Mouse (Mus musculus) heart, embryonic 14.5 days (tissue): ENCODE data around the gene Ajm1. TPM values are rescaled to one million over a fixed set of nuclear protein-coding genes. Genes with fewer than 3 reads are reported as not detected.
"Not testable (repeated sequence)": the region's sequence is repeated elsewhere in the genome, so short reads cannot be mapped to it uniquely, and the experiment has no call there.

Source experiments
- ATAC-seq: fragments of 200-750 bp; cut with Nextera tagmentation; 2 replicates; pipeline ENCODE4 v1.8.0; 2017; ENCODE audit warnings: low read depth, moderate TSS enrichment; ENCODE audit not compliant: insufficient number of reproducible peaks, insufficient read depth, low FRiP score
- H3K27ac ChIP-seq, 2 experiments: fragments of 200-500 bp in 1 of 2; fragments of 300-500 bp in 1 of 2; sonication (generic) in 1 of 2; replicated peaks in 1 of 2; 2 replicates each; pipeline ENCODE4 v1.5.1; 2012 to 2014; ENCODE audit warnings: low read depth in 2 of 2, low read length in 2 of 2, control low read depth in 1 of 2, mild to moderate bottlenecking in 1 of 2, mixed read lengths in 1 of 2; ENCODE audit not compliant: control insufficient read depth in 1 of 2, insufficient read depth in 1 of 2
- H3K27me3 ChIP-seq: fragments of 300-500 bp; sonication (generic); 2 replicates; pipeline ENCODE4 v1.6.1; 2014; ENCODE audit warnings: mild to moderate bottlenecking, low read length, control low read depth; ENCODE audit not compliant: control insufficient read depth, insufficient read depth
- H3K36me3 ChIP-seq: fragments of 300-500 bp; sonication (generic); 2 replicates; pipeline ENCODE4 v1.6.1; 2014; ENCODE audit warnings: mild to moderate bottlenecking, control low read depth, low read length, mixed read lengths; ENCODE audit not compliant: control insufficient read depth, insufficient read depth
- H3K4me1 ChIP-seq, 2 experiments: fragments of 200-500 bp in 1 of 2; fragments of 300-500 bp in 1 of 2; sonication (generic) in 1 of 2; 2 replicates each; pipeline ENCODE4 v1.6.1; 2012 to 2014; ENCODE audit warnings: low read length in 2 of 2, control low read depth in 1 of 2, mixed read lengths in 1 of 2; ENCODE audit not compliant: control insufficient read depth in 2 of 2, insufficient read depth in 2 of 2
- H3K4me2 ChIP-seq: fragments of 300-500 bp; sonication (generic); 2 replicates; pipeline ENCODE4 v1.6.1; 2014; ENCODE audit warnings: mild to moderate bottlenecking, low read length
- H3K4me3 ChIP-seq, 2 experiments: fragments of 200-500 bp in 1 of 2; fragments of 300-500 bp in 1 of 2; sonication (generic) in 1 of 2; 2 replicates each; pipeline ENCODE4 v1.5.1; 2012 to 2014; ENCODE audit warnings: low read length in 2 of 2, mild to moderate bottlenecking in 2 of 2, control low read depth in 1 of 2, low read depth in 1 of 2, moderate library complexity in 1 of 2; ENCODE audit not compliant: control insufficient read depth in 1 of 2, insufficient read depth in 1 of 2
- H3K9ac ChIP-seq: fragments of 300-500 bp; sonication (generic); 2 replicates; pipeline ENCODE4 v1.6.1; 2014; ENCODE audit warnings: mild to moderate bottlenecking, low read length
- H3K9me3 ChIP-seq: fragments of 300-500 bp; sonication (generic); 2 replicates; pipeline ENCODE4 v1.6.1; 2016; ENCODE audit warnings: low read length, control low read depth; ENCODE audit not compliant: control insufficient read depth
- WGBS: fragments of 180-500 bp; shearing (Covaris S2); extraction: QIAGEN DNeasy Blood & Tissue Kit; methylation state at CpG from one replicate; pipeline ENCODE4 v1.1.7; 2014; 5-methylcytosine and 5-hydroxymethylcytosine counted together
- polyA plus RNA-seq: library from polyadenylated mRNA; unstranded; fragments of >200 nt; fragmentation: Nextera tagmentation; extraction: Ambion mirVana; gene quantifications from 2 replicates; pipeline ENCODE4 v1.2.1, GENCODE M21; 2014

Gene Ajm1
- polyA plus RNA-seq, 1 experiment from 2014 or later: not detected

DNA sequence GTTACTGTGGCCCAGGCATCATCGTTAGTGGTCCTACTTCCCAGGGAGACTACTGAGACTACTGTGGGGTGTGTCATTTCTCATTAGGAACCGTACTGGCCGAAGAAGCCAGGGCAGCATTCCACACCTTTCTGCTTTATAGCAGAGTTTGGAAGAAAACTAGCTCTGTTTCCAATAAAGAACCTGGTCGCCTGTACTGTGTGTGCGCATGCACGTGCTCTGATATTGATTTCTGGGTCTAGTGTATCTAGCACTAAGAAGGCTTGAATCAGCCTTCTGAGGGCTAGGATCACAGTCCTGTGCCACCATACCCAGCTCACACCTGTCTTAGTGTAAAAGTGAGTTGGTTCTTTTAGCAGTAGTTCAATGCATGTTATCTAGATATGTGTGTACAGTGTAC, 22.8 kb downstream of the Ajm1 start:
- no peaks in the 10 kb centered on the region for H3K9me3 ChIP-seq
- WGBS: 79% methylated on average over 6 of the region's 6 CpGs
- H3K4me2 ChIP-seq: peak overlapping the region; percentile 96
- no peak for ATAC-seq
- H3K4me1 ChIP-seq: peaks cover 4 to 15% of the 10 kb centered on the region in 2 experiments
- H3K36me3 ChIP-seq: peaks cover 47% of the 10 kb centered on the region
- H3K27ac ChIP-seq: no peak overlapping the region
- H3K4me3 ChIP-seq: peak overlapping the region; percentile 67 to 77; a peak in 3 of 4 replicates
- H3K27me3 ChIP-seq: no peaks in the 10 kb centered on the region
- H3K9ac ChIP-seq: peak overlapping the region; percentile 91

DNA sequence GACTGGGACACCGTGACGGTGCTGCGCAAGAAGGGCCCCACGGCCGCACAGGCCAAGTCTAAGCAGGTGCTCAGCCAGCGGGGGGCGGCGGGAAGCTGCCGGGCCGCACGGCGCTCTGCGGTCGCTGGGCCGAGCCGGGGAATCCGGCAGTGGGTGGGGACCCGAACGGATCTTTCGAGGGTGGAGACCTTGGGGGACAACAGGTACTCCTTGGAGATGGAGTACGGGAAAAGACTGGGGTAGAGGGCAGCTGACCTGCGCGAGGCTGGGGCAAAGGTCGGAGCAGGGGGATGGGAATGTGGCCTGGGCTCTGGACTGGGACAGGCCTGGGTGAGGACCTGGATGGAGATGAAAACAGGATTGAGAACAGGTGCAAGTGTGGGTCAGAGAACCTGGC, 23.6 kb downstream of the Ajm1 start:
- H3K4me2 ChIP-seq: peak overlapping the region; percentile 96
- H3K4me3 ChIP-seq: peak overlapping the region; percentile 67 to 77
- peak overlapping the region in 1 of 2 experiments; percentile 50; a peak in 3 of 4 replicates for H3K27ac ChIP-seq
- no peaks in the 10 kb centered on the region for H3K9me3 ChIP-seq
- peak overlapping the region; percentile 91 for H3K9ac ChIP-seq
- 2% methylated on average over 24 of the region's 24 CpGs for WGBS
- H3K36me3 ChIP-seq: peaks cover 39% of the 10 kb centered on the region
- peak; percentile 15; the same call in 1 of the 2 replicates for ATAC-seq
- peaks cover 4 to 15% of the 10 kb centered on the region in 2 experiments for H3K4me1 ChIP-seq
- no peaks in the 10 kb centered on the region for H3K27me3 ChIP-seq

GRCm38 (mm10) chr2:25557221-25557963, 24.2 kb downstream of the Ajm1 start, which contains the start of gene Edf1:
Edf1 (plus strand) TSS chr2:25557847.
- Histone ChIP-seq H3K4me2 (peak within 1 kb of the TSS; percentile 96), H3K4me3 (peak within 1 kb of the TSS; percentile 67 to 77), H3K27ac (peak within 1 kb of the TSS; percentile 58 to 65), H3K36me3 (peaks cover 33% of the 10 kb centered on the region), H3K9ac (peak within 1 kb of the TSS; percentile 91), H3K27me3 (no peaks in the 10 kb centered on the region), H3K9me3 (no peaks in the 10 kb centered on the region), H3K4me1 (peaks cover 4 to 15% of the 10 kb centered on the region in 2 experiments)
- WGBS: under 1% methylated on average over 61 of the region's 61 CpGs
- peak; percentile 96 for ATAC-seq

GRCm38 (mm10) chr2:25556296-25556695, 25.3 kb downstream of the Ajm1 start:
- peaks cover 22% of the 10 kb centered on the region for H3K36me3 ChIP-seq
- ATAC-seq: no peak
- no peak overlapping the region for H3K9ac ChIP-seq
- H3K9me3 ChIP-seq: no peaks in the 10 kb centered on the region
- H3K27me3 ChIP-seq: no peaks in the 10 kb centered on the region
- WGBS: 42% methylated on average over 1 of the region's 1 CpGs
- H3K27ac ChIP-seq: no peak overlapping the region
- H3K4me2 ChIP-seq: no peak overlapping the region
- H3K4me3 ChIP-seq: no peak overlapping the region
- H3K4me1 ChIP-seq: peaks cover 4 to 15% of the 10 kb centered on the region in 2 experiments

- WGBS: 53% methylated on average over 2 of the region's 2 CpGs
- not testable (repeated sequence) for ATAC-seq
Measured at GRCm38 (mm10) chr2:25555479-25555878, 26.1 kb downstream of the Ajm1 start.

GRCm38 (mm10) chr2:25553171-25553786, 28.3 kb downstream of the Ajm1 start:
- not testable (repeated sequence) for H3K27ac ChIP-seq, H3K4me3 ChIP-seq, H3K36me3 ChIP-seq, ATAC-seq, H3K4me2 ChIP-seq, H3K4me1 ChIP-seq, H3K9ac ChIP-seq, H3K27me3 ChIP-seq, H3K9me3 ChIP-seq
- 78% methylated on average over 4 of the region's 4 CpGs for WGBS

More at GRCm38 (mm10) chr2:25555479-25555878, 26.1 kb downstream of the Ajm1 start:
- not testable (repeated sequence) for H3K27me3 ChIP-seq, H3K9ac ChIP-seq, H3K9me3 ChIP-seq, H3K27ac ChIP-seq, H3K4me2 ChIP-seq, H3K4me3 ChIP-seq
- Histone ChIP-seq H3K36me3 (peaks cover 14% of the 10 kb centered on the region), H3K4me1 (peaks cover 4 to 15% of the 10 kb centered on the region in 2 experiments)

DNA sequence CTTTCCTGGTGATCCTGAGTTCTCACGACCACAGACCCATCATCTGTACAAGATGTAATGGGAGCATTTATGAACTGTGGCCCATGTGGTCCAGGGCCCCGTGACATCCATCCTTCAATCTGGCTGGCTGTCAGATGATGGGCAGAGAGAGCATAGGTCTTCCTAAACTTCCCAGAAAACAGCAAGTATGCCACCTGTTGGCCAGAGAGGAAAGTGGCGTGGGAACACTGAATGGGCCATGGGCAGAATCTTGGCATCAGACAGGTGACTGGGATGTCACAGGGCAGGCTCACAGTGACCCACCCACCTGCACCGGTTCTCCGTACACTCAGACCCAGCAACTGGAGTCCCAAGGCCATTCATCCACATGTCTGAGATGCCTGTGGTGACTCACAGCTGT, 30.4 kb downstream of the Ajm1 start:
- WGBS: 34% methylated on average over 5 of the region's 5 CpGs
- no peaks in the 10 kb centered on the region for H3K9me3 ChIP-seq
- H3K4me3 ChIP-seq: no peak overlapping the region

More for the DNA sequence above, 30.4 kb downstream of the Ajm1 start:
- H3K27me3 ChIP-seq: no peaks in the 10 kb centered on the region
- no peaks in the 10 kb centered on the region for H3K4me1 ChIP-seq
- no peak for ATAC-seq
- H3K4me2 ChIP-seq: no peak overlapping the region
- H3K9ac ChIP-seq: no peak overlapping the region
- H3K36me3 ChIP-seq: no peaks in the 10 kb centered on the region
- no peak overlapping the region for H3K27ac ChIP-seq
